Mouse (Mus musculus) lung, adult 2 months (tissue): ENCODE data around the gene Slc8a3.

Experiments used
- CTCF ChIP-seq: fragments of 200-500 bp; IDR thresholded peaks from 2 replicates; pipeline ENCODE4 v1.5.1; 2011; ENCODE audit warnings: mild to moderate bottlenecking, low read length, control low read depth; ENCODE audit not compliant: insufficient read depth
- POLR2A ChIP-seq: fragments of 200-500 bp; IDR thresholded peaks from 2 replicates; pipeline ENCODE4 v1.6.1; 2011; ENCODE audit warnings: low read depth, mild to moderate bottlenecking, control low read depth, low read length, borderline replicate concordance; ENCODE audit errors: extremely low read depth

DNA sequence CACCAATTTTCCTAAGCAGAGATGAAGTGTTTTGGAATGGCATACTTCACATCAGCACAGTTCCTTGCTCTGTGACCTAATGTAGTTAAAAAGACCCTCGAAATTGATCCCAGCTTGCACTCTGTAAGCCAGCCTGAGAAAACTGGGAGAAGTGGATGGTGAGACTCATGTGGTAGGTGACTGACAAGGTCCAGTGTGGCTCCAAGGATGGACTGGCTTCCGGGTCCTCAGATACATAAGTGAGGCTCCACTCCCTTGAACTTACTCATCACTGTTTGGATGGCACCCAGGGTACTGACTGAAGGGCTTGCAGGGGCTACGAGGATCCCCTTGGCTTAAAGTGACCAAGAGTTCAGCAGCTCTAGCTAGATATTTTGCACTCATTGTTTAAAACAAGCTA lies 169.4 kb downstream of the Slc8a3 start:
- TF ChIP-seq POLR2A (no peak), CTCF (no peak)
